Mouse (Mus musculus) embryonic fibroblast, embryonic 13.5 days (primary cell): ENCODE data around the gene Atp6v1g1. TPM values are rescaled to one million over a fixed set of nuclear protein-coding genes. Genes with fewer than 3 reads are reported as not detected.
A peak's percentile ranks its signal among the peaks of the same experiment; 100 is the strongest.

Experiments used
- H3K27ac ChIP-seq: 2 replicates; pipeline ENCODE4 v1.5.1; 2012; ENCODE audit warnings: low read length, control low read depth, inconsistent platforms; ENCODE audit not compliant: insufficient read depth
- H3K4me1 ChIP-seq: 2 replicates; pipeline ENCODE4 v1.6.1; 2011; ENCODE audit warnings: low read length; ENCODE audit not compliant: control insufficient read depth, insufficient read depth
- H3K4me3 ChIP-seq: 2 replicates; pipeline ENCODE4 v1.5.1; 2011; ENCODE audit warnings: mild to moderate bottlenecking, control low read depth, low read length; ENCODE audit not compliant: insufficient read depth
- CTCF ChIP-seq: IDR thresholded peaks from 2 replicates; pipeline ENCODE4 v1.5.1; 2011; ENCODE audit warnings: mild to moderate bottlenecking, control low read depth, low read length, moderate library complexity, borderline replicate concordance; ENCODE audit not compliant: insufficient read depth
- POLR2A ChIP-seq: IDR thresholded peaks from 2 replicates; pipeline ENCODE4 v1.6.1; 2011; ENCODE audit warnings: low read depth, mild to moderate bottlenecking, control low read depth, low read length, moderate library complexity
- polyA plus RNA-seq: library from polyadenylated mRNA; stranded (reverse); fragments of >200 nt; gene quantifications from 2 replicates; pipeline ENCODE4 v1.2.4, GENCODE M21; 2011; ENCODE audit warnings: low read depth; ENCODE audit not compliant: missing spikeins, insufficient read length

The Atp6v1g1 gene
- polyA plus RNA-seq: 181 and 213 TPM in 2 replicates

- TF ChIP-seq CTCF (no peak), POLR2A (peak; percentile 69)
- peaks cover 15% of the 10 kb centered on the region for H3K4me1 ChIP-seq
- peak within 1 kb of the TSS; percentile 48 for H3K27ac ChIP-seq
- peak within 1 kb of the TSS; percentile 92 for H3K4me3 ChIP-seq
Observed at GRCm38 (mm10) chr4:63544494-63545230, at the start of gene Atp6v1g1. Gene Atp6v1g1 (plus strand): TSS chr4:63544772.

GRCm38 (mm10) chr4:63494967-63495914, 49.3 kb upstream of the Atp6v1g1 start:
- Histone ChIP-seq H3K4me1 (peaks cover 3% of the 10 kb centered on the region; the same call in 1 of the 2 replicates), H3K4me3 (peak overlapping the region; percentile 72), H3K27ac (no peak overlapping the region)
- no peak for TF ChIP-seq POLR2A
- TF ChIP-seq CTCF: no peak

- H3K4me1 ChIP-seq: peaks cover 3% of the 10 kb centered on the region; the same call in 1 of the 2 replicates
- TF ChIP-seq POLR2A: peak; percentile 56
- TF ChIP-seq CTCF: no peak
- no peak within 1 kb of the TSS for H3K27ac ChIP-seq
- peak within 1 kb of the TSS; percentile 72 for H3K4me3 ChIP-seq
Observed at GRCm38 (mm10) chr4:63495915-63496278, 48.7 kb upstream of the Atp6v1g1 start, which contains the start of gene Whrn. Gene Whrn (minus strand): TSS chr4:63495991.

GRCm38 (mm10) chr4:63496312-63496711, 48.3 kb upstream of the Atp6v1g1 start:
- Histone ChIP-seq H3K27ac (no peak overlapping the region), H3K4me1 (peaks cover 3% of the 10 kb centered on the region; the same call in 1 of the 2 replicates), H3K4me3 (peak overlapping the region; percentile 72)
- no peak for TF ChIP-seq CTCF
- no peak for TF ChIP-seq POLR2A

- Histone ChIP-seq H3K4me1 (peaks cover 3% of the 10 kb centered on the region; the same call in 1 of the 2 replicates), H3K27ac (no peak overlapping the region), H3K4me3 (no peak overlapping the region)
- TF ChIP-seq CTCF (no peak), POLR2A (no peak)
Observed at GRCm38 (mm10) chr4:63498346-63498745, 46.2 kb upstream of the Atp6v1g1 start.

- no peak for TF ChIP-seq CTCF
- TF ChIP-seq POLR2A: no peak
- peaks cover 3% of the 10 kb centered on the region; the same call in 1 of the 2 replicates for H3K4me1 ChIP-seq
- H3K27ac ChIP-seq: no peak overlapping the region
- H3K4me3 ChIP-seq: no peak overlapping the region
Observed at GRCm38 (mm10) chr4:63501050-63501449, 43.5 kb upstream of the Atp6v1g1 start.

GRCm38 (mm10) chr4:63503949-63504348, 40.6 kb upstream of the Atp6v1g1 start:
- H3K4me3 ChIP-seq: no peak overlapping the region
- TF ChIP-seq CTCF (no peak), POLR2A (no peak)
- no peak overlapping the region for H3K27ac ChIP-seq
- H3K4me1 ChIP-seq: no peaks in the 10 kb centered on the region

- TF ChIP-seq POLR2A (no peak), CTCF (no peak)
- no peaks in the 10 kb centered on the region for H3K4me1 ChIP-seq
- H3K27ac ChIP-seq: no peak overlapping the region
- no peak overlapping the region for H3K4me3 ChIP-seq
Observed at GRCm38 (mm10) chr4:63507478-63507877, 37.1 kb upstream of the Atp6v1g1 start.

GRCm38 (mm10) chr4:63508232-63508631, 36.3 kb upstream of the Atp6v1g1 start:
- peak; percentile 82; the same call in 1 of the 2 replicates for TF ChIP-seq CTCF
- no peak for TF ChIP-seq POLR2A
- no peak overlapping the region for H3K4me3 ChIP-seq

More at GRCm38 (mm10) chr4:63508232-63508631, 36.3 kb upstream of the Atp6v1g1 start:
- Histone ChIP-seq H3K4me1 (no peaks in the 10 kb centered on the region), H3K27ac (no peak overlapping the region)
